Mouse (Mus musculus) layer of hippocampus, postnatal 10 days (tissue): Measurements from ENCODE around the gene Hist2h2ac. TPM values are rescaled to one million over a fixed set of nuclear protein-coding genes. Genes with fewer than 3 reads are reported as not detected.

Experiments
- DNase-seq, 2 experiments: peaks; one replicate each; pipeline ENCODE4 v3.0.0; 2021; ENCODE audit warnings: low spot score in 2 of 2
- long read RNA-seq: library from polyadenylated mRNA; stranded (forward); transcript quantifications from one replicate; pipeline ENCODE4 v2.0.0, GENCODE M21; 2023
- total RNA-seq, 2 experiments: library from RNA; stranded (reverse); gene quantifications; 2 replicates each; pipeline ENCODE4 v1.2.3; 2021

Gene Hist2h2ac
- 10 to 100 TPM; 42.5 to 52.0 TPM for total RNA-seq
- long read RNA-seq: 0 reads

GRCm38 (mm10) chr3:96220765-96221639 lies at the start of gene Hist2h2ac, which contains the start of gene Hist2h2be:
Hist2h2ac (minus strand) TSS chr3:96220880.
Hist2h2be (plus strand) TSS chr3:96221119.
- peak; percentile 59 to 81 for DNase-seq

GRCm38 (mm10) chr3:96269511-96270474 lies 49.1 kb upstream of the Hist2h2ac start, which contains the start of gene Hist2h2bb:
Hist2h2bb (plus strand) TSS chr3:96269752.
- peak; percentile 84 to 90 for DNase-seq

- peak; percentile 38 to 39 for DNase-seq
These were observed 48.2 kb upstream of the Hist2h2ac start for GRCm38 (mm10) chr3:96268776-96269378.

- DNase-seq: peak; percentile 75 to 82
These were observed 47.5 kb upstream of the Hist2h2ac start, which contains the start of gene Hist2h3b for GRCm38 (mm10) chr3:96268051-96268775. Hist2h3b (plus strand) TSS chr3:96268654.

- DNase-seq: no peak
These were observed 46.9 kb upstream of the Hist2h2ac start for GRCm38 (mm10) chr3:96267541-96267940.

- DNase-seq: no peak
These were observed 45.5 kb upstream of the Hist2h2ac start for GRCm38 (mm10) chr3:96266132-96266710.

- DNase-seq: no peak
These were observed 43.8 kb upstream of the Hist2h2ac start for GRCm38 (mm10) chr3:96264404-96264949.

- peak; percentile 29 to 47 for DNase-seq
These were observed 43.1 kb upstream of the Hist2h2ac start for GRCm38 (mm10) chr3:96263558-96264403.

- DNase-seq: peak; percentile 96
These were observed 42.4 kb upstream of the Hist2h2ac start, which contains the start of gene Hist2h4 for GRCm38 (mm10) chr3:96262979-96263550. Hist2h4 (minus strand) TSS chr3:96263311.

GRCm38 (mm10) chr3:96262216-96262875 lies 41.7 kb upstream of the Hist2h2ac start:
- peak; percentile 58 to 67 for DNase-seq

- DNase-seq: no peak
These were observed 40.9 kb upstream of the Hist2h2ac start for GRCm38 (mm10) chr3:96261623-96262022.

GRCm38 (mm10) chr3:96260220-96260619 lies 39.5 kb upstream of the Hist2h2ac start:
- no peak for DNase-seq

- no peak for DNase-seq
These were observed 36.5 kb upstream of the Hist2h2ac start for GRCm38 (mm10) chr3:96257190-96257589.

- DNase-seq: no peak
These were observed 35.4 kb upstream of the Hist2h2ac start for GRCm38 (mm10) chr3:96255926-96256593.

- peak in 1 of 2 experiments; percentile 26 for DNase-seq
These were observed 34.1 kb upstream of the Hist2h2ac start for GRCm38 (mm10) chr3:96254683-96255355.

GRCm38 (mm10) chr3:96251787-96252186 lies 31.1 kb upstream of the Hist2h2ac start:
- no peak for DNase-seq
